Mouse (Mus musculus) forebrain, embryonic 15.5 days (tissue): Measurements from ENCODE around the gene Ubr4. TPM values are rescaled to one million over a fixed set of nuclear protein-coding genes. Genes with fewer than 3 reads are reported as not detected.

ENCODE experiments used
- ATAC-seq: fragments of 200-750 bp; cut with Nextera tagmentation; replicated peaks from 2 replicates; pipeline ENCODE4 v1.8.0; 2017; ENCODE audit warnings: mild to moderate bottlenecking, moderate TSS enrichment, moderate library complexity
- H3K27ac ChIP-seq: fragments of 300-500 bp; sonication (generic); replicated peaks from 2 replicates; pipeline ENCODE4 v1.5.1; 2015; ENCODE audit warnings: mild to moderate bottlenecking, inconsistent platforms
- H3K27me3 ChIP-seq: fragments of 300-500 bp; sonication (generic); 2 replicates; pipeline ENCODE4 v1.6.1; 2015; ENCODE audit warnings: inconsistent platforms
- H3K36me3 ChIP-seq: fragments of 300-500 bp; sonication (generic); 2 replicates; pipeline ENCODE4 v1.6.1; 2015; ENCODE audit warnings: mild to moderate bottlenecking, inconsistent platforms
- H3K4me1 ChIP-seq: fragments of 300-500 bp; sonication (generic); 2 replicates; pipeline ENCODE4 v1.6.1; 2015; ENCODE audit warnings: inconsistent platforms
- H3K4me2 ChIP-seq: fragments of 300-500 bp; sonication (generic); replicated peaks from 2 replicates; pipeline ENCODE4 v1.6.1; 2015; ENCODE audit warnings: mild to moderate bottlenecking, inconsistent platforms
- H3K4me3 ChIP-seq: fragments of 300-500 bp; sonication (generic); 2 replicates; pipeline ENCODE4 v1.5.1; 2015; ENCODE audit warnings: mild to moderate bottlenecking, inconsistent platforms
- H3K9ac ChIP-seq: fragments of 300-500 bp; sonication (generic); replicated peaks from 2 replicates; pipeline ENCODE4 v1.6.1; 2015; ENCODE audit warnings: mild to moderate bottlenecking, inconsistent platforms
- H3K9me3 ChIP-seq: fragments of 300-500 bp; sonication (generic); 2 replicates; pipeline ENCODE4 v1.6.1; 2016; ENCODE audit warnings: inconsistent platforms
- WGBS: fragments of 180-500 bp; shearing (Covaris S2); methylation state at CpG from one replicate; pipeline ENCODE4 v1.1.7; 2015; ENCODE audit warnings: mixed read lengths; 5-methylcytosine and 5-hydroxymethylcytosine counted together
- polyA plus RNA-seq: library from polyadenylated mRNA; unstranded; fragments of >200 nt; fragmentation: Nextera tagmentation; extraction: Ambion mirVana; gene quantifications from 2 replicates; pipeline ENCODE4 v1.2.1, GENCODE M21; 2015

Ubr4 gene
- polyA plus RNA-seq, 1 experiment from 2014 or later, result 79.5 TPM

GRCm38 (mm10) chr4:139476663-139477625 is 124.5 kb downstream of the Ubr4 start:
- 64% methylated on average over 16 of the region's 16 CpGs for WGBS
- Histone ChIP-seq H3K27me3 (no peaks in the 10 kb centered on the region), H3K4me2 (no peak overlapping the region), H3K9ac (0 out of 2 replicates have a peak overlapping the region, but pooled peaks have one; percentile 10), H3K4me1 (peaks cover 10% of the 10 kb centered on the region), H3K27ac (peak overlapping the region; percentile 34; the same call in 1 of the 2 replicates), H3K9me3 (no peaks in the 10 kb centered on the region), H3K36me3 (peaks cover 97% of the 10 kb centered on the region), H3K4me3 (no peak overlapping the region)
- ATAC-seq, result peak; percentile 63

- ATAC-seq, result no peak
- 83% methylated on average over 2 of the region's 2 CpGs for WGBS
- Histone ChIP-seq H3K27ac (no peak overlapping the region), H3K4me3 (no peak overlapping the region), H3K9ac (no peak overlapping the region), H3K9me3 (no peaks in the 10 kb centered on the region), H3K4me2 (no peak overlapping the region), H3K36me3 (peaks cover 97% of the 10 kb centered on the region), H3K4me1 (peaks cover 10% of the 10 kb centered on the region), H3K27me3 (no peaks in the 10 kb centered on the region)
These were observed 125.6 kb downstream of the Ubr4 start for GRCm38 (mm10) chr4:139477983-139478382.

DNA sequence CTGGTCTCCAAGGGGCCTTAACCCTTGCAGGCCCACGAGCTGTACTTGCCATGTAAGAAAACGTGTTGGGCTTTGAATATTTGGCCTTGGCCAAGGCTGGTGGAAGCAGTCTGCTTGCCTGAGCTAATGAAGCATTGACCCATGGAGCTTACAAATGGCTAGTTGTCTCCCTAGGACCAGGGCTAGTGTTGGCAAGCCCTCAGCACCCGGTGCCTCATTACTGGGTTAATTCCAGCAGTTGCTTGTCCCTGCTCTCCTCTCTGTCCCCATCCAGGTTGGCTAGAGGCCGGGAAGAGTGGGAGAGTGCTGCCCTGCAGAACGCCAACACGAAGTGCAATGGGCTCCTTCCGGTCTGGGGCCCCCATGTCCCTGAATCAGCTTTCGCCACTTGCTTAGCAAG is 126.8 kb downstream of the Ubr4 start:
- no peaks in the 10 kb centered on the region for H3K9me3 ChIP-seq
- 85% methylated on average over 8 of the region's 8 CpGs for WGBS
- H3K27me3 ChIP-seq, result no peaks in the 10 kb centered on the region
- ATAC-seq, result no peak
- no peak overlapping the region for H3K4me3 ChIP-seq
- H3K36me3 ChIP-seq, result peaks cover 97% of the 10 kb centered on the region
- no peak overlapping the region for H3K27ac ChIP-seq
- peaks cover 10% of the 10 kb centered on the region for H3K4me1 ChIP-seq
- no peak overlapping the region for H3K4me2 ChIP-seq
- H3K9ac ChIP-seq, result no peak overlapping the region

- 86% methylated on average over 1 of the region's 1 CpGs for whole genome bisulfite sequencing
These were observed 129.0 kb downstream of the Ubr4 start for GRCm38 (mm10) chr4:139481400-139481799.

DNA sequence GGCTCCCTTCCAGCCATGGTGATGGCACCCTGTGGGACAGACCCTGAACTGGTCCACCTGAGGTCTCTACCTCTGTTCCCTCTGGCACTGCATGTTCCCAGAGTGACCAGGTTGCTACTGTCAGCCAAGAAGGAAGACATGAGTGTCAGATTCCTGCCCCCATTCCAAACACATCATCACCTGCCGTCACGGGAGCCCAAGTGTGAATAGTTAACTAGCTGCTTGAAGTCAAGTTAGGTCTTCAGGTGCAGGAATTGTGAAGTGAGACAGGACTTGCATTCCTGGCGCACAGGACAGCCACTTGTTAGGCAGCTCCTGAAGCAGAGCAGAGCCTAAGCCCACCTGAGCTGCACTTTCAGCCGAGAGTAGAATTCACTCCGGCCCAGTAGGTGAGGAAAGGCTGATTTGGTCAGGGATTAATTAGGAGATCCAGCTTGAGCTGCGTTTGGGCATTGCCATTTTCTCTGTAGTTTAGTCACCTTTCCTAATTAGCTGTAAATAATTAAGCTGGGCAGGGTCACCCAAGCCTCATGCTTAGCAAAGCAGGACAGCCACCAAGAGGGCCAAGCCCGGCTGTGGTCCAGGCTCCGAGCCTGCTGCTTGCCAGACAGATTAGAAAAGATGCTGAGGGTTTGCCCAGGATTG is 131.2 kb downstream of the Ubr4 start:
- Histone ChIP-seq H3K27me3 (no peaks in the 10 kb centered on the region), H3K4me2 (no peak overlapping the region), H3K36me3 (peaks cover 83% of the 10 kb centered on the region), H3K9me3 (no peaks in the 10 kb centered on the region), H3K9ac (no peak overlapping the region), H3K4me3 (no peak overlapping the region), H3K27ac (no peak overlapping the region), H3K4me1 (0 out of 2 replicates have a peak, but pooled peaks cover 5% of the 10 kb centered on the region)
- 80% methylated on average over 8 of the region's 8 CpGs for WGBS
- ATAC-seq, result no peak

More at GRCm38 (mm10) chr4:139481400-139481799, 129.0 kb downstream of the Ubr4 start:
- no peak for ATAC-seq
- no peak overlapping the region for H3K9ac ChIP-seq
- no peak overlapping the region for H3K4me2 ChIP-seq
- H3K27ac ChIP-seq, result no peak overlapping the region
- no peak overlapping the region for H3K4me3 ChIP-seq
- H3K36me3 ChIP-seq, result peaks cover 95% of the 10 kb centered on the region
- no peaks in the 10 kb centered on the region for H3K9me3 ChIP-seq
- H3K27me3 ChIP-seq, result no peaks in the 10 kb centered on the region
- peaks cover 7% of the 10 kb centered on the region for H3K4me1 ChIP-seq

- Histone ChIP-seq H3K9me3 (no peaks in the 10 kb centered on the region), H3K27ac (no peak overlapping the region), H3K9ac (no peak overlapping the region), H3K4me2 (no peak overlapping the region), H3K36me3 (peaks cover 80% of the 10 kb centered on the region), H3K27me3 (no peaks in the 10 kb centered on the region), H3K4me1 (0 out of 2 replicates have a peak, but pooled peaks cover 5% of the 10 kb centered on the region), H3K4me3 (no peak overlapping the region)
- WGBS, result 81% methylated on average over 7 of the region's 7 CpGs
- ATAC-seq, result no peak
These were observed 132.1 kb downstream of the Ubr4 start for GRCm38 (mm10) chr4:139484496-139484895.

DNA sequence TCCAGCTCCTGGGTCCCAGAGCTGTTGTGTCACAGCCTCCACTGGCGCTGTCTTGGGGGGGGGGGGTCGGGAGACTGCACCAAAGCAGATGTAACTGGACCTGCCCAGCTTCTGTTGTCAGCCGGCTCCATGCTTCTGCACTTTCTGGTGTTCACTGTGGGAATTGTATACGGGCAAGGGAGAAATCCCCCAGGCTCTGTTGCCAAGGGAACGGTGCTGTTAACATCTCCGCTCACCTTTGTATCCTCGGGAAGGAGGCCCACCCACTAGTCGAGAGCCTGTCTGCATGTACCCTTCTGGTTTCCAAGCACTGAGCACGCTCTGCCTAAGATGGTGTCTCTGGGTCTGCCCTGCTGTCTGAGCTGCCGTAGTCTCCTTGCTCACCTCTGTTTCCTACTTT is 134.7 kb downstream of the Ubr4 start:
- H3K4me3 ChIP-seq, result no peak overlapping the region
- no peak overlapping the region for H3K27ac ChIP-seq
- no peaks in the 10 kb centered on the region for H3K27me3 ChIP-seq
- no peak for ATAC-seq
- H3K4me1 ChIP-seq, result 0 out of 2 replicates have a peak, but pooled peaks cover 5% of the 10 kb centered on the region
- no peaks in the 10 kb centered on the region for H3K9me3 ChIP-seq
- no peak overlapping the region for H3K9ac ChIP-seq
- peaks cover 71% of the 10 kb centered on the region for H3K36me3 ChIP-seq
- WGBS, result 26% methylated on average over 10 of the region's 10 CpGs
- no peak overlapping the region for H3K4me2 ChIP-seq

DNA sequence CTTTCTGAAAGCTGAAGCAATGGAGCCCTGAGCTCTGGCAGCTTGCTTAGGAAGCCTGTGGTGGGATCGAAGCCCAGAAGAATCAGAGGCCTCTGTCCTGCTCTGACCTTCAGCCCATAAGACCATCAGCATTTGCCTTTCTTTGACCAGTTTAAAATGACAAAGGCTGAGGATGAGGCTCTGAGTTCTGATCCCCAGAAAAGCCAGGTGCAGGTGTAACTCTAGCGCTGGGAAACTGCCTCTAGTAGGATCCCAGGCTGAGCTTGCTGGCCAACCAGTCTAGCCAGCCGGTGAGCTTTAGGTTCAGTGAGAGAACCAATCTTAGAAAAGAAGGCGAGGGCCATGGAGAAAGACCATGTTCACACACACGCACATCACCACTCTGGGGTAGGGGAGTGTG is 135.9 kb downstream of the Ubr4 start:
- Histone ChIP-seq H3K9ac (no peak overlapping the region), H3K36me3 (peaks cover 59% of the 10 kb centered on the region), H3K4me1 (0 out of 2 replicates have a peak, but pooled peaks cover 5% of the 10 kb centered on the region), H3K9me3 (no peaks in the 10 kb centered on the region), H3K27me3 (no peaks in the 10 kb centered on the region), H3K4me2 (no peak overlapping the region), H3K27ac (no peak overlapping the region), H3K4me3 (no peak overlapping the region)
- WGBS, result 90% methylated on average over 5 of the region's 5 CpGs
- ATAC-seq, result no peak

GRCm38 (mm10) chr4:139489946-139490345 is 137.5 kb downstream of the Ubr4 start:
- H3K36me3 ChIP-seq, result peaks cover 43% of the 10 kb centered on the region
- ATAC-seq, result no peak
- 0 out of 2 replicates have a peak, but pooled peaks cover 5% of the 10 kb centered on the region for H3K4me1 ChIP-seq
- 75% methylated on average over 1 of the region's 1 CpGs for WGBS
- no peak overlapping the region for H3K4me3 ChIP-seq
- H3K27me3 ChIP-seq, result no peaks in the 10 kb centered on the region
- no peak overlapping the region for H3K27ac ChIP-seq
- H3K9ac ChIP-seq, result no peak overlapping the region
- no peaks in the 10 kb centered on the region for H3K9me3 ChIP-seq
- H3K4me2 ChIP-seq, result no peak overlapping the region

DNA sequence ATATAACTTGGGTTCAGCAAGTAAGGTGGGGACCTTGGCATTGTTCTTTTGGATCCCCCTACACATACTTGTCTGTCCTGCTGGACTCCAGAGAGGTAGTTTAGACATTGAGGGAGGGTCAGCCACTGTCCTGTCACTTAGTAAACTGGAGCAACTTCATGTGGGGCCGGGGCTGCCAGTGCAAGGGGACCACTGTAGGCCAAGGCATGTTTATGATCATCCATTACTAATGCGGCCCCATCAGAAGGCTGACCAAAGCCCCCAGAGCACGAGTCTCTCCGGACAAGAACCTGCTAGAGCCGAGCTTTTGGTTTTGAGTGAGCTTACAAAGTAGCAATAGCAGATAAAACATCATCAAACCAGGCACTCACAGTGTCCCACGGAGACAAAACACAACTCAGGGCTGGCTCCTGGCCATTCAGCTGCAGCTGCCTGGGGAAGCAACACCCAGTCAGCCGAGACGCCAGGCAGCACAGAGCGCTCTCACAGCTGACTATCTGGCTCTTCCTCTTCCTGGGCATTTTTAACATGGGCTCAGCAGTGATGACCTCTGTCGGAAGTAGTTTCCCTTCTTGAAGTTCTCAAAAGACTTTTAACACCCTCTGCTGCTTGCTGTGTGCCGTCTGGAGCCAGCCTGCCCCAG is 138.1 kb downstream of the Ubr4 start:
- Histone ChIP-seq H3K27me3 (no peaks in the 10 kb centered on the region), H3K9ac (no peak overlapping the region), H3K4me3 (no peak overlapping the region), H3K4me1 (0 out of 2 replicates have a peak, but pooled peaks cover 5% of the 10 kb centered on the region), H3K4me2 (no peak overlapping the region), H3K9me3 (no peaks in the 10 kb centered on the region), H3K27ac (no peak overlapping the region), H3K36me3 (peaks cover 37% of the 10 kb centered on the region)
- 85% methylated on average over 11 of the region's 11 CpGs for WGBS
- ATAC-seq, result no peak

GRCm38 (mm10) chr4:139491541-139492170 is 139.2 kb downstream of the Ubr4 start:
- no peaks in the 10 kb centered on the region for H3K27me3 ChIP-seq
- H3K4me1 ChIP-seq, result 0 out of 2 replicates have a peak, but pooled peaks cover 5% of the 10 kb centered on the region
- H3K4me2 ChIP-seq, result no peak overlapping the region
- WGBS, result 95% methylated on average over 5 of the region's 5 CpGs
- no peak for ATAC-seq
- no peak overlapping the region for H3K4me3 ChIP-seq
- no peaks in the 10 kb centered on the region for H3K9me3 ChIP-seq
- H3K36me3 ChIP-seq, result peaks cover 29% of the 10 kb centered on the region
- H3K9ac ChIP-seq, result no peak overlapping the region
- H3K27ac ChIP-seq, result no peak overlapping the region
